Mouse (Mus musculus): ENCODE results near the gene Hmgb1.

DNA sequence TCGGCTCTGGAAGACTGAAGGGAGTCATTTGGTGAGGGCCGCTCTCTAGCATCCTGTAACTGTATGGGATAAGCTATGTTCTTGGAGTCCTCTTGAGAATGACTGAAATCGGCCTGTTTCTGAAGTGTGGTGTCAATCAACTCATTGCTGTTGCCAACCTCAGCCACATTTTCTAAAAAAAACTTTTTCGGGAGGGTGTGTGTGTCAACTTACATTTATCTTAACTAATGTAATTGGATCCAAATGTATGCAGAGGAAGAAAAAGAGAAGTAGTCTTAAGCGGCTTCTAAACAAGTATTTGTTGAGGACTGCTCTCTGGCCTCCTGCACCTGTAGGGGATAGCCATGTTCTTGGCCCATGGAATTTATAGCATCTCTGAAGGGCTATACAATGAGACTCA lies 6.2 kb downstream of the Hmgb1 start:
- TF ChIP-seq CTCF (IDR thresholded peaks at IDR 0.05) = no peak
- no peak for TF ChIP-seq EP300 (IDR thresholded peaks at IDR 0.05; ENCODE audit: insufficient read depth, low read depth, low read length)
